Mouse (Mus musculus): ENCODE data around the gene Nfam1. TPM values are rescaled to one million over a fixed set of nuclear protein-coding genes. Genes with fewer than 3 reads are reported as not detected.

Gene Nfam1
- total and polyA plus RNA-seq, 2 experiments from 2014 or later, result 0.38 to 1.2 TPM

DNA sequence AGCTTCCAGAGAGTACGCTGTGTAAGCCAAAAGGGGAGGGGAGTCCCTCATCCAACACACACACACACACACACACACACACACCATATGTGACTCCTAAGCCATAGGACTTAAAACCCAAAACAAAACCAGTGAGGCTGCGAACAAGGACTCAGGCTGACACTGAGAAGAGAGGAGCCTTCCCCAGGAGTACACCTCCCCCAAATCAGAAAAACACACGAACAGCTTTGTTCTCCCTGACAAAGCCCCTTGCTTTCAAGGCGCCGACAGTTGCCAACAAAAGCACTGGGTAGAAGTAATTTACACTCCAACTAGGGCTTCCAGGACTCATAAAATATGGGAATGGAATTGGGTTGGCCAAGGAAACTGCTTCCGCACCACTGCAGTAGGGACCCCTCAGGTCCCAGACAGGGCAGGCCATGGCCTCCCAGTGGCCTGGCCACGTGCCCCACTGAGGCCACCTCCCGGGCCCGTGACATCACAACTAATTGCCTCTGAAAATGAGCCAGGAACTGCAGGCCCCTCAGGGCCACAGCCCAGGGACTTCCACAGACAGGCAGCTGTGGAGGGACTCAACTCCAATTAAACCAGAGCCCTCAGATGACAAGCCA lies 49.6 kb downstream of the Nfam1 start:
- 0 out of 2 replicates have a peak overlapping the region, but pooled peaks have one; percentile 15 for H3K4me2 ChIP-seq (ENCODE audit: low read depth, low read length)
- peaks cover 9% of the 10 kb centered on the region; the same call in 1 of the 2 replicates for H3K4me1 ChIP-seq (ENCODE audit: control insufficient read depth, insufficient read depth)
- H3K27me3 ChIP-seq (ENCODE audit: control insufficient read depth, insufficient read depth, low read length), result peaks cover 18% of the 10 kb centered on the region; the same call in 1 of the 2 replicates
- no peak overlapping the region for H3K4me3 ChIP-seq (ENCODE audit: low read depth, low read length)
- ATAC-seq (ENCODE audit: insufficient read depth, low read depth) (no peak), DNase-seq (ENCODE audit: low spot score) (no peak)
- H3K9ac ChIP-seq (replicated peaks; ENCODE audit: low read depth, low read length), result no peak overlapping the region
- H3K9me3 ChIP-seq (replicated peaks; ENCODE audit: control insufficient read depth, low read length), result no peaks in the 10 kb centered on the region
- 49% methylated on average over 9 of the region's 9 CpGs for WGBS
- no peaks in the 10 kb centered on the region for H3K36me3 ChIP-seq (replicated peaks; ENCODE audit: control insufficient read depth, insufficient read depth, low read length)
- TF ChIP-seq CTCF (IDR thresholded peaks at IDR 0.05; ENCODE audit: low read depth) (no peak), EP300 (IDR thresholded peaks at IDR 0.05; ENCODE audit: low read depth) (no peak)
- no peak overlapping the region for H3K27ac ChIP-seq (ENCODE audit: low read depth)

DNA sequence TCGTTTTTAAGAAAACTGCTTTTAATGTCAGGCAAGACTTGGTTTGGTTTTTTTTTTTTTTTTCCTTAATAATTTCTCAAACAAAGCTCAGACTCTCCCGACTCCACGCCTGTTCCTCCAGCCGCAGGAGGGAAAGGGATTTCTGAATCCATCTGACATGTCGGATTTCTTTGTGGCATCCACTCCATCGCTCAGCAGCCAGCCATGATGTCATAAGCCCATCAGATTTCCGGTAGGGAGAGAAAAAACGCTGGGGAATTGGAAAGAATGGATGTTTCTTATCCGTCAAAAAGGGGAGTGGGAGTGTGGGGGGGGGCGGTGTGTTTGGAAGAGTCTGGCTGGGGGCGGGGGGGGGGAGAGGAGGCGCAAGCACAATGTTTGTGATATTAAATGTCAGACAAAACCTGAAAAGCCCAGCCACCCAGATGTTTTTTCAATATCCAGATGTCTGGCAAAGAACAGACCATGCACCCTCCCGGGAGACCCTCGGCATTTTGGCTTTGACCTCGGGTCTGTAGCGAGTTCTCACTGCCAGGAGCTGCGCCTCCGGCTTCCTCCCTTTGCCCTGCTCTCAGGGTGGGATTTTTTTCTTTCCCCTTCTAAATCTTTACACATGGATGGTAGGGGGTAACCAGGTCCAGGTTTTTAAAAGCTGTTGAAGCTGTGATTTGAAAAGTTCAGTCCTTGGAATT lies 50.2 kb downstream of the Nfam1 start:
- Histone ChIP-seq H3K4me3 (ENCODE audit: low read depth, low read length) (no peak overlapping the region), H3K4me2 (ENCODE audit: low read depth, low read length) (0 out of 2 replicates have a peak overlapping the region, but pooled peaks have one; percentile 15), H3K9me3 (replicated peaks; ENCODE audit: control insufficient read depth, low read length) (no peaks in the 10 kb centered on the region), H3K9ac (replicated peaks; ENCODE audit: low read depth, low read length) (no peak overlapping the region), H3K36me3 (replicated peaks; ENCODE audit: control insufficient read depth, insufficient read depth, low read length) (no peaks in the 10 kb centered on the region), H3K27ac (ENCODE audit: low read depth) (no peak overlapping the region), H3K27me3 (ENCODE audit: control insufficient read depth, insufficient read depth, low read length) (peaks cover 16% of the 10 kb centered on the region; the same call in 1 of the 2 replicates), H3K4me1 (ENCODE audit: control insufficient read depth, insufficient read depth) (peaks cover 4% of the 10 kb centered on the region; the same call in 1 of the 2 replicates)
- TF ChIP-seq CTCF (IDR thresholded peaks at IDR 0.05; ENCODE audit: low read depth), result no peak
- no peak for TF ChIP-seq EP300 (IDR thresholded peaks at IDR 0.05; ENCODE audit: low read depth)
- no peak for ATAC-seq (ENCODE audit: insufficient read depth, low read depth)
- 38% methylated on average over 17 of the region's 18 CpGs for WGBS
- no peak for DNase-seq (ENCODE audit: low spot score)

DNA sequence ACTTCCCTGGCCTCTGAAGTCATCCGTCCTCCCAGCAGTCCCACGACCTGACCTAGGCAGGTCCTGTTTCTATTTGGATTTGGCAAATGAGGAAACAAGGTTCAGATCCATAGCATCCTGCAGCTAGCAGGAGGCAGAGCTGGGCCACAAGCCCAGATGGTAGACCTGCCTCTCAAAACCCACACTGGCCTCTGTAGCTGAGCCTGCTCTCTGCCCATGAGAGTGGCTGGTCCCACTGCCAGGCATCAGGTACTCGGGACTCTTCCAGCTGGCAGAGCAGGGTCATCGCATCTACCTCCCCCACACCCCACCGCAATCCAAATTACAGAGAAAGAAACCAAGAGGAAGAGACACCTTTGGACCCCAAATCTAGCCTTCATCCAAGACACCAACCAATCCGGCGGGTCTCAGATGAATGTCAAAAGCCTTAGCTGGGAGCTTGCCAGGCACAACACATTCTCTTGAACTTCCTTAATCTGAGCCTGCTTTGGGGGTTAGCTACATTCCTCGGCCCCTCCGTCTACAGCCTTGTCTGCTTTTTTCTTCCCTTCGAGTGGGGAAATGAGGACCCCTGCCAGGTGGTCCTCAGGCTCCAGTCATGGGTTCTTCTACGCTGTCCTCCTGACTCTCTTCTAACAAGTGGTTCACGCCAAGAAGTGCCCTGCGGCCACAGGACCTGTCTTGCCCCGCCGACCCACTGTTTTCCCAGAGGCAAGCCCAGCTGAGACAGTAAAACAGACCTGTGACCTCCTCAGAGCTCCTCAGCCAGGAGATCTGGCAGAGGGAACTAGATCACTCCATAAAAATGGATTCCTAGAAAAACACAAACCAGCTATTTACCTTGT lies 51.2 kb downstream of the Nfam1 start:
- DNase-seq (ENCODE audit: low spot score) (no peak), ATAC-seq (ENCODE audit: insufficient read depth, low read depth) (no peak)
- Histone ChIP-seq H3K27ac (ENCODE audit: low read depth) (no peak overlapping the region), H3K9ac (replicated peaks; ENCODE audit: low read depth, low read length) (no peak overlapping the region), H3K27me3 (ENCODE audit: control insufficient read depth, insufficient read depth, low read length) (peaks cover 16% of the 10 kb centered on the region; the same call in 1 of the 2 replicates), H3K4me2 (ENCODE audit: low read depth, low read length) (no peak overlapping the region), H3K9me3 (replicated peaks; ENCODE audit: control insufficient read depth, low read length) (no peaks in the 10 kb centered on the region), H3K4me3 (ENCODE audit: low read depth, low read length) (no peak overlapping the region), H3K4me1 (ENCODE audit: control insufficient read depth, insufficient read depth) (peaks cover 4% of the 10 kb centered on the region; the same call in 1 of the 2 replicates), H3K36me3 (replicated peaks; ENCODE audit: control insufficient read depth, insufficient read depth, low read length) (no peaks in the 10 kb centered on the region)
- WGBS, result 49% methylated on average over 15 of the region's 15 CpGs
- TF ChIP-seq EP300 (IDR thresholded peaks at IDR 0.05; ENCODE audit: low read depth), result no peak
- TF ChIP-seq CTCF (IDR thresholded peaks at IDR 0.05; ENCODE audit: low read depth), result no peak

DNA sequence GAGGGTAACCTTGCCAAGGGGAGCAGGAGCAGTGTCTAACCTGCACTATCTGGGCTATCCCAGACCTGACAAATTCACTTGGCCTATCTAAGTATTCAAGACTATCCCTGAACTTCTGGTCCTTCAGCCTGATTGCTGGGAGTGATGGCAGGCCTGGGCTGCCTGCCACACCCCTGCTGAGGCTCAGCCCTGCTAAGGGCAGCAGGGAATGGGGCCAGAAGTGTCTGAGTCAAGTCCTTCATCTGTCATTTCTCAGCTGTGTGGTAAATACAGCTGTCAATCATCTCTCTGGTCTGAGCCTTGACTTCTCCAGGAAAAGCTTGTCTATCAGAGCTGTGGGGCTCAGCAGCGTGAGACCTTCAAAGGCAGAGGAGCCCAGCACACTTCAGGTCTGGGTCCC lies 53.6 kb downstream of the Nfam1 start:
- Histone ChIP-seq H3K4me2 (ENCODE audit: low read depth, low read length) (no peak overlapping the region), H3K9me3 (replicated peaks; ENCODE audit: control insufficient read depth, low read length) (no peaks in the 10 kb centered on the region), H3K27me3 (ENCODE audit: control insufficient read depth, insufficient read depth, low read length) (peaks cover 3% of the 10 kb centered on the region; the same call in 1 of the 2 replicates), H3K4me1 (ENCODE audit: control insufficient read depth, insufficient read depth) (peaks cover 4% of the 10 kb centered on the region; the same call in 1 of the 2 replicates), H3K27ac (ENCODE audit: low read depth) (no peak overlapping the region), H3K36me3 (replicated peaks; ENCODE audit: control insufficient read depth, insufficient read depth, low read length) (no peaks in the 10 kb centered on the region), H3K9ac (replicated peaks; ENCODE audit: low read depth, low read length) (no peak overlapping the region), H3K4me3 (ENCODE audit: low read depth, low read length) (no peak overlapping the region)
- no peak for TF ChIP-seq EP300 (IDR thresholded peaks at IDR 0.05; ENCODE audit: low read depth)
- TF ChIP-seq CTCF (IDR thresholded peaks at IDR 0.05; ENCODE audit: low read depth), result no peak
- WGBS, result 57% methylated on average over 1 of the region's 1 CpGs
- ATAC-seq (ENCODE audit: insufficient read depth, low read depth) (no peak), DNase-seq (ENCODE audit: low spot score) (no peak)

DNA sequence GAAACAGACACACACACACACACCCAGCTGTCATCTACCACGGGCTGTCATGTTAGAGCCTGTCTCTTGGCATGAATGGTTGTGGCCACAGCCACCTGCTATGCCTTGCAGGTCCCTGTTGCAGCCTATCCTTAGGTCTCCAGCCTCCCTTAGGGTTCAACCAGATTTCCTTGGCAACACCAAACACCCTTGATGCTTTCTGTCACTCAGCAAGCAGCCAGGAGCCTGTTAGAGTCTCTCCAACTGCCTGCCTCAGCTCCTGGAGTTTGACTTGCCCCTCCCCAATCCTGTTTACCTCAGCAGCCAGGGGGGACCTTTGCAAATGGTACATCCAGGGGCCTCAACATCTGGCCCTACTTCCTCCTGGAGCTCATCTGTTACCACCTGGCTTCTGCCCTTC lies 58.6 kb downstream of the Nfam1 start:
- WGBS, result 100% methylated on average over 1 of the region's 1 CpGs
- no peaks in the 10 kb centered on the region for H3K36me3 ChIP-seq (replicated peaks; ENCODE audit: control insufficient read depth, insufficient read depth, low read length)

More for the DNA sequence above, 58.6 kb downstream of the Nfam1 start:
- no peaks in the 10 kb centered on the region for H3K9me3 ChIP-seq (replicated peaks; ENCODE audit: control insufficient read depth, low read length)
- H3K4me1 ChIP-seq (ENCODE audit: control insufficient read depth, insufficient read depth), result no peaks in the 10 kb centered on the region
- no peak overlapping the region for H3K9ac ChIP-seq (replicated peaks; ENCODE audit: low read depth, low read length)
- no peak for ATAC-seq (ENCODE audit: insufficient read depth, low read depth)
- no peak for DNase-seq (ENCODE audit: low spot score)
- H3K4me2 ChIP-seq (ENCODE audit: low read depth, low read length), result no peak overlapping the region
- H3K27me3 ChIP-seq (ENCODE audit: control insufficient read depth, insufficient read depth, low read length), result no peaks in the 10 kb centered on the region
- no peak overlapping the region for H3K4me3 ChIP-seq (ENCODE audit: low read depth, low read length)
- H3K27ac ChIP-seq (ENCODE audit: low read depth), result no peak overlapping the region
- no peak for TF ChIP-seq EP300 (IDR thresholded peaks at IDR 0.05; ENCODE audit: low read depth)
- no peak for TF ChIP-seq CTCF (IDR thresholded peaks at IDR 0.05; ENCODE audit: low read depth)
